Mouse (Mus musculus) MEL (cell line): ENCODE measurements around the gene Rnf212b. TPM values are rescaled to one million over a fixed set of nuclear protein-coding genes. Genes with fewer than 3 reads are reported as not detected.

Experiments used
- DNase-seq: peaks from one replicate; pipeline ENCODE4 v3.0.0; 2011; ENCODE audit warnings: low read depth, low spot score
- H3K27ac ChIP-seq: 2 replicates; pipeline ENCODE4 v1.5.1; 2012; ENCODE audit warnings: low read depth, mild to moderate bottlenecking, control low read depth, low read length, moderate library complexity; ENCODE audit not compliant: control insufficient read depth
- H3K27me3 ChIP-seq, 2 experiments: fragments of 150-350 bp in 1 of 2; sonication (generic) in 1 of 2; 2 replicates each; pipeline ENCODE4 v1.6.1; 2012; ENCODE audit warnings: low read length in 2 of 2, mild to moderate bottlenecking in 2 of 2, improper control_type of control experiment in 1 of 2, moderate library complexity in 1 of 2; ENCODE audit not compliant: insufficient read depth in 2 of 2, control insufficient read depth in 1 of 2
- H3K36me3 ChIP-seq, 2 experiments: 2 replicates each; pipeline ENCODE4 v1.6.1; 2012 to 2014; ENCODE audit warnings: low read length in 2 of 2, improper control_type of control experiment in 1 of 2, inconsistent platforms in 1 of 2, mild to moderate bottlenecking in 1 of 2; ENCODE audit not compliant: insufficient read depth in 2 of 2, control insufficient read depth in 1 of 2
- H3K4me1 ChIP-seq, 2 experiments: fragments of 150-350 bp in 1 of 2; sonication (generic) in 1 of 2; 2 replicates each; pipeline ENCODE4 v1.6.1; 2012; ENCODE audit warnings: low read length in 2 of 2, improper control_type of control experiment in 1 of 2, mild to moderate bottlenecking in 1 of 2; ENCODE audit not compliant: insufficient read depth in 2 of 2, control insufficient read depth in 1 of 2
- H3K4me3 ChIP-seq, 2 experiments: fragments of 150-350 bp in 1 of 2; sonication (generic) in 1 of 2; 2 replicates each; pipeline ENCODE4 v1.5.1; 2012; ENCODE audit warnings: low read depth in 2 of 2, low read length in 2 of 2, mild to moderate bottlenecking in 2 of 2, moderate library complexity in 2 of 2, control low read depth in 1 of 2, improper control_type of control experiment in 1 of 2; ENCODE audit not compliant: control insufficient read depth in 1 of 2, insufficient read depth in 1 of 2
- H3K79me2 ChIP-seq: 2 replicates; pipeline ENCODE4 v1.6.1; 2012; ENCODE audit warnings: mild to moderate bottlenecking, low read length, moderate library complexity; ENCODE audit not compliant: control insufficient read depth, poor library complexity, insufficient read depth
- H3K9ac ChIP-seq: 2 replicates; pipeline ENCODE4 v1.6.1; 2012; ENCODE audit warnings: low read depth, mild to moderate bottlenecking, control low read depth, low read length, moderate library complexity; ENCODE audit not compliant: control insufficient read depth, poor library complexity, severe bottlenecking
- H3K9me3 ChIP-seq: fragments of 150-350 bp; sonication (generic); replicated peaks from 2 replicates; pipeline ENCODE4 v1.6.1; 2012; ENCODE audit warnings: mild to moderate bottlenecking, low read length, improper control_type of control experiment, moderate library complexity; ENCODE audit not compliant: insufficient read depth
- EP300 ChIP-seq, 2 experiments: IDR thresholded peaks; 2 replicates each; pipeline ENCODE4 v1.6.1; 2011; ENCODE audit warnings: improper control_type of control experiment in 2 of 2, low read length in 2 of 2, low read depth in 1 of 2, mild to moderate bottlenecking in 1 of 2
- GABPA ChIP-seq: IDR thresholded peaks from 2 replicates; pipeline ENCODE4 v1.6.1; 2012; ENCODE audit warnings: low read depth, mild to moderate bottlenecking, inconsistent platforms, low read length, improper control_type of control experiment, moderate library complexity
- GATA1 ChIP-seq: IDR thresholded peaks from 2 replicates; pipeline ENCODE4 v1.6.1; 2011; ENCODE audit warnings: low read depth, low read length, improper control_type of control experiment
- MXI1 ChIP-seq: IDR thresholded peaks from 2 replicates; pipeline ENCODE4 v1.6.1; 2011; ENCODE audit warnings: mild to moderate bottlenecking, low read depth, low read length, improper control_type of control experiment
- MYC ChIP-seq: IDR thresholded peaks from 2 replicates; pipeline ENCODE4 v1.6.1; 2011; ENCODE audit warnings: low read depth, mild to moderate bottlenecking, low read length, improper control_type of control experiment, moderate library complexity
- NELFE ChIP-seq: IDR thresholded peaks from 2 replicates; pipeline ENCODE4 v1.6.1; 2011; ENCODE audit warnings: low read depth, low read length, improper control_type of control experiment
- POLR2A ChIP-seq, 2 experiments: IDR thresholded peaks; 2 replicates each; pipeline ENCODE4 v1.6.1; 2011 to 2012; ENCODE audit warnings: low read length in 2 of 2, mild to moderate bottlenecking in 2 of 2, control low read depth in 1 of 2, improper control_type of control experiment in 1 of 2, low read depth in 1 of 2, moderate library complexity in 1 of 2; ENCODE audit not compliant: control insufficient read depth in 1 of 2, insufficient read depth in 1 of 2, poor library complexity in 1 of 2
- POLR2AphosphoS5 ChIP-seq: IDR thresholded peaks from 2 replicates; pipeline ENCODE4 v1.6.1; 2012; ENCODE audit warnings: low read depth, borderline replicate concordance, mild to moderate bottlenecking, inconsistent platforms, low read length, moderate library complexity, mixed read lengths
- RAD21 ChIP-seq: IDR thresholded peaks from 2 replicates; pipeline ENCODE4 v1.6.1; 2011; ENCODE audit warnings: mild to moderate bottlenecking, low read depth, low read length, improper control_type of control experiment
- TBP ChIP-seq: IDR thresholded peaks from 2 replicates; pipeline ENCODE4 v1.8.0; 2011; ENCODE audit warnings: low read depth, low read length, improper control_type of control experiment
- UBTF ChIP-seq: IDR thresholded peaks from 2 replicates; pipeline ENCODE4 v1.6.1; 2012; ENCODE audit warnings: low read depth, mild to moderate bottlenecking, inconsistent platforms, low read length, improper control_type of control experiment, moderate library complexity, borderline replicate concordance; ENCODE audit not compliant: insufficient read depth
- USF1 ChIP-seq: IDR thresholded peaks from 2 replicates; pipeline ENCODE4 v1.6.1; 2014; ENCODE audit warnings: low read depth, mild to moderate bottlenecking, inconsistent platforms, low read length, improper control_type of control experiment, moderate library complexity
- USF2 ChIP-seq, 2 experiments: IDR thresholded peaks; 2 replicates each; pipeline ENCODE4 v1.6.1; 2011 to 2012; ENCODE audit warnings: improper control_type of control experiment in 2 of 2, low read length in 2 of 2, borderline replicate concordance in 1 of 2, inconsistent platforms in 1 of 2, low read depth in 1 of 2, mild to moderate bottlenecking in 1 of 2; ENCODE audit not compliant: insufficient read depth in 1 of 2
- ZKSCAN1 ChIP-seq: IDR thresholded peaks from 2 replicates; pipeline ENCODE4 v1.6.1; 2012; ENCODE audit warnings: low read depth, mild to moderate bottlenecking, inconsistent platforms, low read length, improper control_type of control experiment, moderate library complexity
- ZNF384 ChIP-seq: IDR thresholded peaks from 2 replicates; pipeline ENCODE4 v1.6.1; 2012; ENCODE audit warnings: low read depth, mild to moderate bottlenecking, inconsistent platforms, low read length, improper control_type of control experiment
- polyA plus RNA-seq, 2 experiments: library from polyadenylated mRNA; stranded (reverse) in 1 of 2; unstranded in 1 of 2; fragments of >175 nt in 1 of 2; fragments of >200 nt in 1 of 2; gene quantifications; 2 replicates each; pipeline versions ENCODE4 v1.2.1 to v1.2.4; 2012; ENCODE audit warnings: low replicate concordance in 2 of 2, low read depth in 1 of 2; ENCODE audit not compliant: insufficient read length in 2 of 2, insufficient read depth in 1 of 2, missing spikeins in 1 of 2
- total RNA-seq: library from RNA; depleted of rRNA; stranded (reverse); fragments of 300-350 nt; gene quantifications from 2 replicates; pipeline ENCODE4 v1.2.3, GENCODE M21; 2012

Gene Rnf212b
- total and polyA plus RNA-seq, 3 experiments = not detected

- no peak overlapping the region for H3K9ac ChIP-seq
- no peak overlapping the region for H3K27ac ChIP-seq
- no peaks in the 10 kb centered on the region for H3K79me2 ChIP-seq
- H3K9me3 ChIP-seq = no peaks in the 10 kb centered on the region
- peaks cover 0 to 1% of the 10 kb centered on the region in 2 experiments; a peak in 2 of 4 replicates for H3K27me3 ChIP-seq
- no peaks in the 10 kb centered on the region for H3K4me1 ChIP-seq
- TF ChIP-seq POLR2A (IDR thresholded peaks at IDR 0.05; ENCODE audit: control insufficient read depth in 1 of 2, insufficient read depth in 1 of 2, low read depth in 1 of 2, low read length in 2 of 2, poor library complexity in 1 of 2) (no peak), MXI1 (no peak)
- DNase-seq = no peak
- H3K4me3 ChIP-seq = no peak overlapping the region
- no peaks in the 10 kb centered on the region for H3K36me3 ChIP-seq
Measured at GRCm38 (mm10) chr14:54770373-54770772, 43.6 kb upstream of the Rnf212b start.

- peaks cover 1 to 2% of the 10 kb centered on the region in 2 experiments; a peak in 3 of 4 replicates for H3K27me3 ChIP-seq
- H3K27ac ChIP-seq = no peak overlapping the region
- TF ChIP-seq NELFE (no peak), EP300 (IDR thresholded peaks at IDR 0.05; ENCODE audit: low read depth in 1 of 2, low read length in 2 of 2) (no peak), MYC (no peak), POLR2A (IDR thresholded peaks at IDR 0.05; ENCODE audit: control insufficient read depth in 1 of 2, insufficient read depth in 1 of 2, low read depth in 1 of 2, low read length in 2 of 2, poor library complexity in 1 of 2) (no peak), USF1 (no peak), ZNF384 (no peak), USF2 (IDR thresholded peaks at IDR 0.05; ENCODE audit: borderline replicate concordance in 1 of 2, insufficient read depth in 1 of 2, low read depth in 1 of 2, low read length in 2 of 2) (no peak), RAD21 (no peak), UBTF (no peak), MXI1 (no peak), GABPA (no peak), POLR2AphosphoS5 (no peak), GATA1 (no peak), ZKSCAN1 (no peak), TBP (no peak)
- H3K4me3 ChIP-seq = no peak overlapping the region
- H3K9me3 ChIP-seq = no peaks in the 10 kb centered on the region
- H3K36me3 ChIP-seq = peaks cover 0 to 5% of the 10 kb centered on the region in 2 experiments; a peak in 2 of 4 replicates
- no peak for DNase-seq
- peaks cover 0 to 6% of the 10 kb centered on the region in 2 experiments; a peak in 1 of 4 replicates for H3K4me1 ChIP-seq
- no peak overlapping the region for H3K9ac ChIP-seq
- no peaks in the 10 kb centered on the region for H3K79me2 ChIP-seq
Measured at GRCm38 (mm10) chr14:54772333-54772856, 41.5 kb upstream of the Rnf212b start.
